Mouse (Mus musculus): ENCODE data around the gene Prokr1. TPM values are rescaled to one million over a fixed set of nuclear protein-coding genes. Genes with fewer than 3 reads are reported as not detected.
"Not testable (repeated sequence)": the region's sequence is repeated elsewhere in the genome, so short reads cannot be mapped to it uniquely, and the experiment has no call there.

Prokr1 gene
- 0.77 and 0.98 TPM in 2 replicates for polyA plus RNA-seq (2012; rRNA removed)

GRCm38 (mm10) chr6:87590394-87591281, at the start of gene Prokr1:
Gene Prokr1 (minus strand): TSS chr6:87590743.
- TF ChIP-seq CTCF (IDR thresholded peaks at IDR 0.05; ENCODE audit: control insufficient read depth, insufficient read depth, insufficient replicate concordance, low read depth, low read length) = no peak
- TF ChIP-seq POLR2A (IDR thresholded peaks at IDR 0.05; ENCODE audit: control insufficient read depth, low read depth, low read length) = no peak
- no peaks in the 10 kb centered on the region for H3K27me3 ChIP-seq (ENCODE audit: control insufficient read depth, insufficient read depth, low read length)
- H3K4me3 ChIP-seq (ENCODE audit: control insufficient read depth, low read depth, low read length) = peak within 1 kb of the TSS; percentile 82
- H3K36me3 ChIP-seq (ENCODE audit: control insufficient read depth, insufficient read depth, low read length) = no peaks in the 10 kb centered on the region
- H3K27ac ChIP-seq (ENCODE audit: control insufficient read depth, insufficient read depth, low read depth, low read length) = no peak within 1 kb of the TSS
- peaks cover 7% of the 10 kb centered on the region for H3K4me1 ChIP-seq (ENCODE audit: control insufficient read depth, insufficient read depth, low read length)

DNA sequence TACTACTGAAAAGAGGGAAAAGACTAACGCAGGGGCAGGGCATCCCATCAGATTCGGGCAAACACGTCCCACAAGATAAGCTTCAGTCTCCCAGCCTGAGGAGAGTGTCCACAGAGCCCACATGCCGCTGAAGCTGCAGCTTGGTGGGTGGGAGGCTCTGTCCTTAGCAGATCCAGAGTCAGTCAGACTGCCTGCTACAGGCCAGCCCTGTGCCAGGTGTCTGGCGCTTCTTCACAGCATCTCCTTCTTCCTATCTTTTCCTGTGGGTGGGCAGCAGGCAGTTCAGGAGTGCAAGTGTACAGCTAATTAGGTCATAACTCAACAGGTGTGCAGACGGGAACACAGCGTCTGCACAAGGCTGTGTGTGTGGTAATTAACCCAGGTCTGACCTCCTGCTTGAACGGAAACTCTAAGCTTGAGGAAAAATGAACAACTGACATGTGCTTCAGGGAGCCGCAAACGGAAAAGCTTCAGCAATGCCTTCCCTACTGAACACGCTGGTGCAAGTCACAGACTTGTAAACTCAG, 47.7 kb upstream of the Prokr1 start:
- Histone ChIP-seq H3K4me1 (ENCODE audit: control insufficient read depth, insufficient read depth, low read length) (no peaks in the 10 kb centered on the region), H3K27ac (ENCODE audit: control insufficient read depth, insufficient read depth, low read depth, low read length) (no peak overlapping the region), H3K27me3 (ENCODE audit: control insufficient read depth, insufficient read depth, low read length) (no peaks in the 10 kb centered on the region), H3K4me3 (ENCODE audit: control insufficient read depth, low read depth, low read length) (no peak overlapping the region), H3K36me3 (ENCODE audit: control insufficient read depth, insufficient read depth, low read length) (no peaks in the 10 kb centered on the region; the same call in 1 of the 2 replicates)
- no peak for TF ChIP-seq CTCF (IDR thresholded peaks at IDR 0.05; ENCODE audit: control insufficient read depth, insufficient read depth, insufficient replicate concordance, low read depth, low read length)
- TF ChIP-seq POLR2A (IDR thresholded peaks at IDR 0.05; ENCODE audit: control insufficient read depth, low read depth, low read length) = no peak

DNA sequence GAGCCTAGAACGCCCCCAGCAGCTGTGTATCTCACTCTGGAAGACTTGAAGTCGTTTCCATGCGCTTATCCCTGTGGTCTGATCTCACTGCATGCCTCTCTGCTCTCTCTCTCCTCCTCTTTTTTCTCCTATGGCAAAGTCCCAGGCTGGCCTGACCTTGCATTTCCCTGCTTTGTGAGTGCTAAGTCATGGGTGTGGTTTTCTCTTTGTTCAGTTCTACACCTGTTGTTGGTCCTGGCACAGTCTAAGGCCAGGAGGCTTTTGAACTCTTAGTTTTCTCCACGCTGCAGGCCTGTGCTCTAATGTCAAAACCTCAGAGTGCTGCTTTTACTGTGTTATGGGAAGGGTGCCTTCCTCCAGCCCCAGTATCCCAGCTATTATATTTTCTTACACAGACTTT, 41.6 kb upstream of the Prokr1 start:
- H3K4me3 ChIP-seq (ENCODE audit: control insufficient read depth, low read depth, low read length) = no peak overlapping the region
- no peaks in the 10 kb centered on the region for H3K4me1 ChIP-seq (ENCODE audit: control insufficient read depth, insufficient read depth, low read length)
- no peak overlapping the region for H3K27ac ChIP-seq (ENCODE audit: control insufficient read depth, insufficient read depth, low read depth, low read length)
- no peaks in the 10 kb centered on the region for H3K36me3 ChIP-seq (ENCODE audit: control insufficient read depth, insufficient read depth, low read length)
- no peaks in the 10 kb centered on the region for H3K27me3 ChIP-seq (ENCODE audit: control insufficient read depth, insufficient read depth, low read length)
- no peak for TF ChIP-seq POLR2A (IDR thresholded peaks at IDR 0.05; ENCODE audit: control insufficient read depth, low read depth, low read length)
- TF ChIP-seq CTCF (IDR thresholded peaks at IDR 0.05; ENCODE audit: control insufficient read depth, insufficient read depth, insufficient replicate concordance, low read depth, low read length) = no peak

DNA sequence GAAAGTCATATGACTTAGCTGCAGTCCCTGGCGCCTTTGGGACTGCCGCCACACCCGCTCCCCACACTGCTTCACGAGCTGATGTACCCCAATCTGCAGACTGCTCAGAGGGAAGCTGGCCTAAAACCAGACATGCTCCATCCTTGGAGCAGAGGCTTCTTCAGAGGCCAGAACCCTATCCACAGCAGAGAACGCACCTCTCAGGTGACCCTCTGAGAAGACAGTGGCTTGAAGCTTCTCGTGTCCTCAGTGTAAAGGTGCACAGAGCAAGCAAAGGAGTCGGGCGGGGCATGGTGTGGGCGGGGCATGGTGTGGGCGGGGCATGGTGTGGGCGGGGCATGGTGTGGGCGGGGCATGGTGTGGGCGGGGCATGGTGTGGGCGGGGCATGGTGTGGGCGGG, 38.4 kb upstream of the Prokr1 start:
- H3K4me1 ChIP-seq (ENCODE audit: control insufficient read depth, insufficient read depth, low read length); H3K27ac ChIP-seq (ENCODE audit: control insufficient read depth, insufficient read depth, low read depth, low read length); H3K27me3 ChIP-seq (ENCODE audit: control insufficient read depth, insufficient read depth, low read length); H3K36me3 ChIP-seq (ENCODE audit: control insufficient read depth, insufficient read depth, low read length): not testable (repeated sequence)
- 0 out of 2 replicates have a peak overlapping the region, but pooled peaks have one; percentile 13 for H3K4me3 ChIP-seq (ENCODE audit: control insufficient read depth, low read depth, low read length)

DNA sequence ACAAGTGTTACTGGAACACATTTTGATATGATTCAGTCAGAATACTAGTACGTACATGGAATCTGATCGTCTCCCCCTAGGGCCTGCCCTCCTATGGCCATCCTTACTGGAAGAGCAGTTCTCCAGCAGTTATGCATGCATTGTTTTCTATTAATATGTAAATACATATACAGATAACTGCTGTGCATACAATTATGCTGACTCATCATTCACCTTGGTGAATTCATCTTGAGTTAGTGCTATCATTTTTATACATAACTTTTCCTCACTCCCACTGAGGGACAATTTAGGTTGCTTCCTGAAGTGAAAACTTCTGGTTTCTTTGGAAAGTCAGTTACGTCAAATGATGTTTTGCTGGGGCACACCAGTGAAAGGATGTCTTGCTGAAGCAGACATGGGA, 32.6 kb upstream of the Prokr1 start:
- Histone ChIP-seq H3K4me3 (ENCODE audit: control insufficient read depth, low read depth, low read length) (no peak overlapping the region), H3K27ac (ENCODE audit: control insufficient read depth, insufficient read depth, low read depth, low read length) (no peak overlapping the region), H3K36me3 (ENCODE audit: control insufficient read depth, insufficient read depth, low read length) (no peaks in the 10 kb centered on the region), H3K4me1 (ENCODE audit: control insufficient read depth, insufficient read depth, low read length) (no peaks in the 10 kb centered on the region), H3K27me3 (ENCODE audit: control insufficient read depth, insufficient read depth, low read length) (no peaks in the 10 kb centered on the region)
- TF ChIP-seq POLR2A (IDR thresholded peaks at IDR 0.05; ENCODE audit: control insufficient read depth, low read depth, low read length) (no peak), CTCF (IDR thresholded peaks at IDR 0.05; ENCODE audit: control insufficient read depth, insufficient read depth, insufficient replicate concordance, low read depth, low read length) (no peak)

- no peaks in the 10 kb centered on the region for H3K4me1 ChIP-seq (ENCODE audit: control insufficient read depth, insufficient read depth, low read length)
- no peak overlapping the region for H3K4me3 ChIP-seq (ENCODE audit: control insufficient read depth, low read depth, low read length)
- no peaks in the 10 kb centered on the region for H3K27me3 ChIP-seq (ENCODE audit: control insufficient read depth, insufficient read depth, low read length)
- H3K27ac ChIP-seq (ENCODE audit: control insufficient read depth, insufficient read depth, low read depth, low read length) = no peak overlapping the region; the same call in 1 of the 2 replicates
- no peaks in the 10 kb centered on the region for H3K36me3 ChIP-seq (ENCODE audit: control insufficient read depth, insufficient read depth, low read length)
- TF ChIP-seq POLR2A (IDR thresholded peaks at IDR 0.05; ENCODE audit: control insufficient read depth, low read depth, low read length) = no peak
Measured at GRCm38 (mm10) chr6:87621281-87621680, 30.7 kb upstream of the Prokr1 start.

GRCm38 (mm10) chr6:87618021-87618420, 27.5 kb upstream of the Prokr1 start:
- H3K4me1 ChIP-seq (ENCODE audit: control insufficient read depth, insufficient read depth, low read length) = peaks cover 2% of the 10 kb centered on the region
- TF ChIP-seq CTCF (IDR thresholded peaks at IDR 0.05; ENCODE audit: control insufficient read depth, insufficient read depth, insufficient replicate concordance, low read depth, low read length) = no peak
- no peak for TF ChIP-seq POLR2A (IDR thresholded peaks at IDR 0.05; ENCODE audit: control insufficient read depth, low read depth, low read length)
- H3K27me3 ChIP-seq (ENCODE audit: control insufficient read depth, insufficient read depth, low read length) = no peaks in the 10 kb centered on the region
- no peaks in the 10 kb centered on the region for H3K36me3 ChIP-seq (ENCODE audit: control insufficient read depth, insufficient read depth, low read length)
- H3K27ac ChIP-seq (ENCODE audit: control insufficient read depth, insufficient read depth, low read depth, low read length) = no peak overlapping the region
- no peak overlapping the region for H3K4me3 ChIP-seq (ENCODE audit: control insufficient read depth, low read depth, low read length)
